Mouse (Mus musculus) left cerebral cortex, postnatal 14 days (tissue): ENCODE measurements around the gene Ccn1. TPM values are rescaled to one million over a fixed set of nuclear protein-coding genes. Genes with fewer than 3 reads are reported as not detected.

Source experiments
- DNase-seq, 2 experiments: peaks; one replicate each; pipeline ENCODE4 v3.0.0; 2021 to 2022; ENCODE audit warnings: low spot score in 2 of 2, mixed read lengths in 1 of 2
- intact Hi-C: fragments of 180-260 bp; cut with DNase I; formaldehyde crosslinking; loops from one replicate; pipeline ENCODE4 v1.15.1; 2025
- total RNA-seq, 2 experiments: library from RNA; stranded (reverse); gene quantifications; 2 replicates each; pipeline ENCODE4 v1.2.3; 2021

Gene Ccn1
- total RNA-seq, 2 experiments from 2014 or later: 5.6 to 9.4 TPM

- DNase-seq: peak in 1 of 2 experiments; percentile 30
These were observed 22.0 kb downstream of the Ccn1 start for GRCm38 (mm10) chr3:145627830-145628229.

GRCm38 (mm10) chr3:145626063-145626462, 23.7 kb downstream of the Ccn1 start:
- DNase-seq: no peak
- intact Hi-C loops: no loop called here

More at GRCm38 (mm10) chr3:145627830-145628229, 22.0 kb downstream of the Ccn1 start:
- intact Hi-C loops: no loop called here

GRCm38 (mm10) chr3:145625546-145625945, 24.2 kb downstream of the Ccn1 start:
- intact Hi-C loops: no loop called here
- no peak for DNase-seq

GRCm38 (mm10) chr3:145624786-145625185, 25.0 kb downstream of the Ccn1 start:
- DNase-seq: no peak

GRCm38 (mm10) chr3:145623047-145623446, 26.7 kb downstream of the Ccn1 start:
- intact Hi-C loops: no loop called here
- DNase-seq: peak in 1 of 2 experiments; percentile 37

More at GRCm38 (mm10) chr3:145624786-145625185, 25.0 kb downstream of the Ccn1 start:
- intact Hi-C loops: no loop called here

GRCm38 (mm10) chr3:145621209-145621608, 28.6 kb downstream of the Ccn1 start:
- intact Hi-C loops: no loop called here
- DNase-seq: no peak

GRCm38 (mm10) chr3:145619621-145620365, 30.0 kb downstream of the Ccn1 start:
- intact Hi-C loops: no loop called here
- no peak for DNase-seq

- intact Hi-C loops: no loop called here
These were observed 31.5 kb downstream of the Ccn1 start for GRCm38 (mm10) chr3:145618299-145618698.

GRCm38 (mm10) chr3:145614362-145615115, 35.2 kb downstream of the Ccn1 start:
- DNase-seq: peak in 1 of 2 experiments; percentile 17
- intact Hi-C loops: no loop called here

More at GRCm38 (mm10) chr3:145618299-145618698, 31.5 kb downstream of the Ccn1 start:
- no peak for DNase-seq

GRCm38 (mm10) chr3:145613234-145613633, 36.5 kb downstream of the Ccn1 start:
- no peak for DNase-seq
- intact Hi-C loops: no loop called here

GRCm38 (mm10) chr3:145612662-145613061, 37.1 kb downstream of the Ccn1 start:
- intact Hi-C loops: no loop called here
- DNase-seq: no peak

GRCm38 (mm10) chr3:145608320-145608719, 41.5 kb downstream of the Ccn1 start:
- DNase-seq: no peak
- intact Hi-C loops: no loop called here

GRCm38 (mm10) chr3:145605437-145606123, 44.2 kb downstream of the Ccn1 start:
- DNase-seq: no peak
- intact Hi-C loops: no loop called here

- intact Hi-C loops: no loop called here
- no peak for DNase-seq
These were observed 47.2 kb downstream of the Ccn1 start for GRCm38 (mm10) chr3:145602410-145603206.

GRCm38 (mm10) chr3:145601345-145601744, 48.4 kb downstream of the Ccn1 start:
- intact Hi-C loops: no loop called here
- DNase-seq: no peak

- DNase-seq: no peak
- intact Hi-C loops: no loop called here
These were observed 49.0 kb downstream of the Ccn1 start for GRCm38 (mm10) chr3:145600801-145601200.

GRCm38 (mm10) chr3:145599059-145599458, 50.7 kb downstream of the Ccn1 start:
- no peak for DNase-seq
- intact Hi-C loops: loop anchor here (10.0 kb wide), 1 partner anchor 126 kb away; no protein-coding TSS in a partner anchor
